Comparison of ENCODE assay signal across 8 mouse cellular contexts in the genomic region with DNA sequence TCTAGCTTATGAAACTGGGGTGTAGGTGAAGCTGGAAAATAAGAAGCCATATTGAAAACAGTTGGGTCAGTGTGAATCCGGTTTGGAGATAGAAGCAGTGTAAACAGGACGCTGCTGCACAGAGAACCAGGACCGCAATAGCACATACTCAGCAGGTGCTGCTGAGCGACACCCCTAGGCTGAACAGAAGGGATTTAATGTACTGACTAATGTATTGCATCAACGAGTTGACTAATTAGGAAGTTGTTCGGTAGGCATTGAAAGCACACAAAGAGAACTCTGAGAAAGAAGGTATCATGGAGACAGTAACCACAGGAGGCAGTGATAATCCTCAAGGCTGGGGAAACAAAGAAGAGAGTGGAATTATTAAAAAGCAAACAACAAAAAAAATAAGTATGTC.
DNase-seq lines count a peak whose midpoint lies in the region; ATAC-seq and TF ChIP-seq lines count a peak whose summit lies in the region.

No protein-coding gene starts in this region.

- no peaks in the 10 kb centered on the region for H3K9me3 ChIP-seq in embryonic facial prominence, embryonic 12.5 days
- H3K9me3 ChIP-seq in limb, embryonic 10.5 days (replicated peaks): no peaks in the 10 kb centered on the region
- no peaks in the 10 kb centered on the region for H3K9me3 ChIP-seq in neural tube, embryonic 14.5 days (ENCODE audit: control insufficient read depth, low read length)

- no peaks in the 10 kb centered on the region for H3K36me3 ChIP-seq in embryonic facial prominence, embryonic 12.5 days
- H3K36me3 ChIP-seq in limb, embryonic 10.5 days: no peaks in the 10 kb centered on the region
- no peaks in the 10 kb centered on the region for H3K36me3 ChIP-seq in neural tube, embryonic 14.5 days (ENCODE audit: control insufficient read depth, insufficient read depth, low read length)

- peak overlapping the region; percentile 41 for H3K4me2 ChIP-seq in embryonic facial prominence, embryonic 12.5 days (replicated peaks)
- H3K4me2 ChIP-seq in neural tube, embryonic 14.5 days (ENCODE audit: low read depth, low read length): peak overlapping the region; percentile 41

- intact Hi-C loops in gastrocnemius, postnatal 36 days (cut with DNase I): no loop called here

- H3K9ac ChIP-seq in embryonic facial prominence, embryonic 12.5 days: no peak overlapping the region
- H3K9ac ChIP-seq in neural tube, embryonic 14.5 days (replicated peaks; ENCODE audit: low read depth, low read length): no peak overlapping the region; the same call in 1 of the 2 replicates

- WGBS in embryonic facial prominence, embryonic 12.5 days: 37% methylated on average over 6 of the region's 6 CpGs
- 39% methylated on average over 6 of the region's 6 CpGs for WGBS in limb, embryonic 10.5 days
- 28% methylated on average over 6 of the region's 6 CpGs for WGBS in neural tube, embryonic 14.5 days

- peak overlapping the region; percentile 54 for H3K4me3 ChIP-seq in layer of hippocampus, adult 2 months
- peak overlapping the region; percentile 27; the same call in 1 of the 2 replicates for H3K4me3 ChIP-seq in embryonic facial prominence, embryonic 12.5 days
- peak overlapping the region; percentile 43 for H3K4me3 ChIP-seq in limb, embryonic 10.5 days
- peak overlapping the region; percentile 19; the same call in 1 of the 2 replicates for H3K4me3 ChIP-seq in neural tube, embryonic 14.5 days (ENCODE audit: low read depth, low read length)

- peak overlapping the region; percentile 91 for H3K27ac ChIP-seq in layer of hippocampus, adult 2 months
- H3K27ac ChIP-seq in embryonic facial prominence, embryonic 12.5 days: 0 out of 2 replicates have a peak overlapping the region, but pooled peaks have one; percentile 17
- no peak overlapping the region; the same call in 1 of the 2 replicates for H3K27ac ChIP-seq in limb, embryonic 10.5 days
- peak overlapping the region; percentile 82 for H3K27ac ChIP-seq in neural tube, embryonic 14.5 days (ENCODE audit: low read depth, low read length)

- no peak for ATAC-seq in embryonic facial prominence, embryonic 12.5 days (ENCODE audit: insufficient number of reproducible peaks, insufficient read depth, low FRiP score, low TSS enrichment)
- ATAC-seq in neural tube, embryonic 14.5 days (ENCODE audit: low read depth): peak; percentile 79

- no peak for TF ChIP-seq CTCF in layer of hippocampus, adult 2 months (conservative IDR thresholded peaks at IDR 0.05)

- no peaks in the 10 kb centered on the region for H3K4me1 ChIP-seq in embryonic facial prominence, embryonic 12.5 days
- no peaks in the 10 kb centered on the region for H3K4me1 ChIP-seq in limb, embryonic 10.5 days
- no peaks in the 10 kb centered on the region for H3K4me1 ChIP-seq in neural tube, embryonic 14.5 days (ENCODE audit: control insufficient read depth, insufficient read depth, low read length)

- no peaks in the 10 kb centered on the region for H3K27me3 ChIP-seq in embryonic facial prominence, embryonic 12.5 days
- peaks cover 26% of the 10 kb centered on the region; the same call in 1 of the 2 replicates for H3K27me3 ChIP-seq in limb, embryonic 10.5 days (ENCODE audit: low read depth, poor library complexity, severe bottlenecking)
- H3K27me3 ChIP-seq in neural tube, embryonic 14.5 days (ENCODE audit: control insufficient read depth, insufficient read depth, low read length): no peaks in the 10 kb centered on the region

- no peak for DNase-seq in layer of hippocampus, adult 2 months (ENCODE audit: low spot score in 2 of 2)
- no peak for DNase-seq in layer of hippocampus, adult 9-11 months
- DNase-seq in limb, embryonic 10.5 days (ENCODE audit: low spot score): no peak
- DNase-seq in right cerebral cortex, adult 2 months (ENCODE audit: low spot score in 2 of 2): no peak
- no peak for DNase-seq in kidney, postnatal 10 days
- no peak for DNase-seq in gastrocnemius, postnatal 36 days
